Mouse (Mus musculus): ENCODE data around the gene Bpifa3. TPM values are rescaled to one million over a fixed set of nuclear protein-coding genes. Genes with fewer than 3 reads are reported as not detected.

The Bpifa3 gene
- not detected in 2 replicates for polyA plus RNA-seq (2015; fragmentation: Nextera tagmentation; extraction: Ambion mirVana)

DNA sequence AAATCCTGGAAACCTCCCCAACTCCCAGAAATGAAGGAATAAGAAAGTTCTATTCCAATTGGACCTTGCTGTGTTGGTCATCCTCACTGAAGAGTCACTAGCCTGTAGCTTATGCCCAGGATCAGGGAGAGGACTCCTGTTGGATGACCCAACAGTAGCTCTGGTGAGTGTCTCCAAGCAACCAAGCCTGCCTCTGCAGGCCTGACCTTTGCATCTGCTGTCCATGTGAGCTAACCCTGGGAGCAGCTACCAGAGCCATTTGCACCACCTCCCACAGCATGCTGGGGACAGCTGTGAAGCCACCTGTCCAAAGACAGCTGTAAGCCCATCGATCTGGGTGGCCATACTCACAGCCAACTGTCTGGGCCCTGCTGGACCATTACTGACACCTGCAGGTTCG is at the start of gene Bpifa3:
Gene Bpifa3, plus strand, starts transcription at position 217 of the 400 bp plus-strand sequence.

DNA sequence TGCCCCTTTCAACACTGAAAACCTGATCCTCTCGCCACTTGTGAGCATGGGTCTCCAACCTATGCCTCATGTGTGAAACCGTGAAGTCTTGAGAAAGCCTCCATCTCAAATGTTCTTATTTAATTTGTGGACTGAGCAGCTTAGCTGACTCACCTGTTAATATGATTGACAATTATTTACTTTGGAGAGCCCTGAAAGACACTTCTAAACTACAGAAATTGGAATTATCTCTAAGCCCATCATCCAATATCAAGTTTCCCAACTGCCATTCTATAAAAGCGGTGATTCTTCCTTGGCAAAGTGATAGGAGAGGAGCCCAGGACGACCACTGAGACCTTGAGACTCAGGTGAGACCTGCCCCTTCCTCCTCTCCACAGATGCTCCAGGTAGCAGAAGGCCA is 12.4 kb downstream of the Bpifa3 start, which contains the start of gene Bpifa1:
Gene Bpifa1, plus strand, starts transcription at position 301 of the 400 bp plus-strand sequence.

DNA sequence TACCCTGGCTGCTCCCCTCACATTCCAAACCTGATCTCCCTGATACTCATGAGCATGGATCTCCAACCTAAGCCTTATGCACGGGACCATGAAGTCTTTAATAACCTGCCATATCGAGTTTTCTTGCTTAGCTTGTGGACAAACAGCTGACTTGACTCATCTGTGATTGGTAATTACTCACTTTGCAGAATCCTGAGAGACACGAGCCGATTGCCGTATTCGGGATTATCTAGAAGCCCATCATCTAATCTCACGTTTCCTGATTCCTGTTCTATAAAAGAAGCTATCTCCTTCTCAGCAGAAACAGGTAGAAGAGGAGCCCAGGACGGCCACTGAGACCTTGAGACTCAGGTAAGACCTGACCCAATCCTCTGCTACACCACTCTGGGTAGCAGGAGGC is 32.2 kb downstream of the Bpifa3 start, which contains the start of gene Bpifa5:
Gene Bpifa5, plus strand, starts transcription at position 301 of the 400 bp plus-strand sequence.

Other genes with a start within 250 kb of the Bpifa3 start
- gene Bpifb6, start 229.9 kb upstream of the Bpifa3 start, polyA plus RNA-seq (2015; fragmentation: Nextera tagmentation; extraction: Ambion mirVana): not detected in 2 replicates
- not detected in 2 replicates for gene Bpifb3, start 212.1 kb upstream of the Bpifa3 start, polyA plus RNA-seq (2015; fragmentation: Nextera tagmentation; extraction: Ambion mirVana)
- gene Bpifb4, start 192.1 kb upstream of the Bpifa3 start, polyA plus RNA-seq (2015; fragmentation: Nextera tagmentation; extraction: Ambion mirVana): not detected in 2 replicates
- not detected in 2 replicates for gene Bpifa6, start 155.4 kb upstream of the Bpifa3 start, polyA plus RNA-seq (2015; fragmentation: Nextera tagmentation; extraction: Ambion mirVana)
- not detected in 2 replicates for gene Bpifa2, start 122.1 kb upstream of the Bpifa3 start, polyA plus RNA-seq (2015; fragmentation: Nextera tagmentation; extraction: Ambion mirVana)
- 0.18 TPM in 1 of 2 replicates, not detected in the other for gene Bpifa1, start 12.5 kb downstream of the Bpifa3 start, polyA plus RNA-seq (2015; fragmentation: Nextera tagmentation; extraction: Ambion mirVana)
- gene Bpifa5, start 32.3 kb downstream of the Bpifa3 start, polyA plus RNA-seq (2015; fragmentation: Nextera tagmentation; extraction: Ambion mirVana): not detected in 2 replicates
- 0.14 TPM in 1 of 2 replicates, not detected in the other for gene Bpifb1, start 60.5 kb downstream of the Bpifa3 start, polyA plus RNA-seq (2015; fragmentation: Nextera tagmentation; extraction: Ambion mirVana)
- gene Bpifb5, start 93.4 kb downstream of the Bpifa3 start, polyA plus RNA-seq (2015; fragmentation: Nextera tagmentation; extraction: Ambion mirVana): 0.18 and 0.31 TPM in 2 replicates
- not detected in 2 replicates for gene Bpifb9a, start 127.5 kb downstream of the Bpifa3 start, polyA plus RNA-seq (2015; fragmentation: Nextera tagmentation; extraction: Ambion mirVana)
- not detected in 2 replicates for gene Bpifb9b, start 176.9 kb downstream of the Bpifa3 start, polyA plus RNA-seq (2015; fragmentation: Nextera tagmentation; extraction: Ambion mirVana)
- 11.7 and 24.9 TPM in 2 replicates for gene Cdk5rap1, start 242.7 kb downstream of the Bpifa3 start, polyA plus RNA-seq (2015; fragmentation: Nextera tagmentation; extraction: Ambion mirVana)

All from skeletal muscle tissue, postnatal 0 days (tissue).